Mouse (Mus musculus) cerebellum, adult 11-12 months (tissue): Measurements from ENCODE around the gene Olfr685.

Experiments used
- DNase-seq: peaks from one replicate; pipeline ENCODE4 v3.0.0; 2022

Olfr685 gene

DNA sequence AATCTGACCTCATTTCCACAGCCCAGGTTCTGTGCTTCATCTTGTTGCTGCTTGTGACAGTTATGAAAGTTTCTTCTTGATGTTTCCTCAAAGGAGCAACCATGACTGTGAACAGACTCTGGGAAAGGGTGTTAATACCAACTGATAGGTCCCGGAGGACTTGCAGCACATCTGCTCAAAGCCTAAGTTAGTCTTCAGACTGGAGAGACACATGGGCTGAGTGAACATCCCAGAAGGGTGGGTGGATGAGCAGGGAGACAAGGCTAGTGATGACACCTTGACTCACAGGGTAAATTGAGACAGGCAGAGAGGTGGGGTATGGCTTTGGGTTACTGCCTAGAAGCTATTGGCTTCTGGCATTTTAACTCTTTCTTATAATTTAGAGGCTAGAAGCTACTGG is at the start of gene Olfr685:
TSS of gene Olfr685 (minus strand) at position 101 of the 400 bp plus-strand sequence.
- no peak for DNase-seq

DNA sequence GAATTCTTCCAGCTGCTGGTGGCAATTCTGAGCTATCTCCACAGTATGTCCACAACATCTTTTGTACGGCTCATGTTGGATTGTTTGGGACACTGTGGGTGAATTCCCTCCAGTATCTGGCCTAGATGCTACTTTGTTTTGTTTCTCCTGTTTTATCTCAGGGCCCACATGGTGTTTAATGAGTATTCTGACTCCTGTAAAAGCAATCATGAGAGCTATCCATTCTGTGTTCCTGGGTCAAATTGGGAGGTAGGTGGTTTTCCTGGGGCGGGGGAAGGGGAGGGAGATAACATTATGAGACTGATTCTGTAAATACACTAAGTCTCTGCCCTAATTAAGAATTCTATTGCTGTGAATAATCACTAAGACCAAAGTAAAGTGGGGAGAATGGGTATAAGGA is 43.6 kb upstream of the Olfr685 start:
- no peak for DNase-seq

DNA sequence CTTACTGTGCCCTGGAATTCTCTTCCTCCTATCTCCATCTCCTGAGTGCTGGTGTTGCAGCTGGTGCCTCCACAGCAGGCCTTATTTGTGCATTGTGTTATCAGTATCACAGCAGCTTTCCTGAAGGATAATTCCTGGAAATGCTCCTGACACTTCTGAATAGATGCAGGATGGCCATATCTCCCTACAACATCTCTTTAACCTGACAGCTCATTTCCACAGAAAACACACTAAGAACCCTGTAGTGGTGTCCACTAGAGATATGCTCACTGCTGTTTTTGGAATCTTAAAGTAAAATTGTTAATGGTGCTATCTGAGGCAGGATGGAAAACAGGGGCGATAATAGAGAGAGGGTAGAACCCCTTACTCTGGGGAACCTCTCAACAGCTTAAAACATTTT is 42.3 kb upstream of the Olfr685 start:
- no peak for DNase-seq

DNA sequence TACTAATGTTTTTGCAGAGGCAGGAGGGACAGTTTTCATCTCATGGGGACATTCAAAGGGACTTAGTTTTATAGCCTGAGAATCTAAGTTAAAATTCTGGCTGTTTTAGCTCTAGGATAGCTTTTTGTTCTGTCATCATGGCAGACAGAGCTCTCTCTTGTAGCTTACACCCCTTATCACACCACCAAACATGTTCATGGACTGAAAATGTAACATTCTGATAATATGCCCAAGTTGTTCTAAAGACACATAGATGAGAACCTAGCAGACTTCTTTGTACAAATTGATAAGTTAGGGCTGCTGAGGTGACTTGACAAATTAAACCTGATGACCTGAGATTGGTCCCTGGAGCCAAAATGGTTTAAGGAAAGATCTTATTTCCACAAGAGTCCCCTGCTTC is 40.9 kb upstream of the Olfr685 start:
- DNase-seq: no peak

DNA sequence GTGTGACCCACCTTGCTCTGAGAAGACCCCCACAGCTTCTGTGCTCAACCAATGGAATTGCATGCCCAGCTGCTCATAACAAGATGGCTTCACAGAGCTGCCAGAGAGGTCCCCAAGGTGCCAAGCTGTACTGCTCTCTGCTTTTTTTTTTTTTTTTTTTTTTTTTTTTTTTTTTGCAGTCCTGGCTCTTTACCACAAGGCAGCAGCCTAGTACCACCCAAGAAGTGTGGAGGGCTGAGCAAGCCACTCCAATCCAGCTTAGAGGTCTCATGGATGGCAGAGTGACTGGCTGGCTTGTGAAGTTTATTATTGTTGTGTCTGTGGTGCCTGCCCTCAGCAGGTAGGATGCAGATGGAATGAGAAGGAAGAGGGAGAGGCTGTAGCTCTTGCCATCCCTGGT is 40.3 kb upstream of the Olfr685 start:
- no peak for DNase-seq

- no peak for DNase-seq
These were observed 32.5 kb upstream of the Olfr685 start for GRCm38 (mm10) chr7:105218281-105218680.

DNA sequence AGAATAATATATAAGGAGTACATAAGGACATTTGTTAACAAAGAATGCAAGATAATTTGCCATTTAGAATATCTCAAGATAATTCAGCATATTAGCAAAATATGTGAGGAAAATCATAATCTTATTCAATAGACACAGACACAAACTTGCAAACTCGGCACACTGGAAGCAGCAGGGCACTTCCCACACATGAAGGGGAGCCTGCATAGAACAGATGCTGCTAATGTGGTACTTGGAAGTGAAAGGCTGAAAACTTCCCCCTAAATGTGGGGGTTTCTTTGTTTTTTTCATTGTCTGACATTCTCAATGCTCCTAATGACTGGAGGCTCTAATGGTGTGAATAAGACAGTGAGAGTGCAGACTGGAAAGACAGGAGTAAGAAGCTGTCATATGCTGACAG is 28.9 kb upstream of the Olfr685 start:
- DNase-seq: no peak

- no peak for DNase-seq
These were observed 21.6 kb upstream of the Olfr685 start, which contains the start of gene Olfr686 for GRCm38 (mm10) chr7:105207385-105207784. TSS of gene Olfr686 (minus strand) at chr7:105207485.

DNA sequence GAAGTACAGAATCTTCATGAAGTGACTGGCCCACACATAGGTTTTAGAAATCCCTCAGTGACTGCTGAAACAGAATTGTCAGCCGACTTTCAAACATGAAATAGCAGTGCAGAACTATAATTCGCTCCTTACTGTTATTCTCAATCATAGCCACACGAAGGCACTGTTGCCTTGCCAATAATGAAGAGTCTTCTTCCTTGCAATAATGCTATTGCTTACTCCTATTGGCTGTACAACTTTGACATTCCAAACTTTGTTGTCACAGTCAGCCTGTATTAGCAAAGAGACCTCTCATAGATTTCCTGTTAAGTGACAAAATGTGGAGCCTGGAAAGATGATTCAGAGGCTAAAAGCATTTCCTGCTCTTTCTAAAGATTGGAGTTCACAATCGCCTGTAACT is 15.0 kb downstream of the Olfr685 start:
- DNase-seq: no peak

DNA sequence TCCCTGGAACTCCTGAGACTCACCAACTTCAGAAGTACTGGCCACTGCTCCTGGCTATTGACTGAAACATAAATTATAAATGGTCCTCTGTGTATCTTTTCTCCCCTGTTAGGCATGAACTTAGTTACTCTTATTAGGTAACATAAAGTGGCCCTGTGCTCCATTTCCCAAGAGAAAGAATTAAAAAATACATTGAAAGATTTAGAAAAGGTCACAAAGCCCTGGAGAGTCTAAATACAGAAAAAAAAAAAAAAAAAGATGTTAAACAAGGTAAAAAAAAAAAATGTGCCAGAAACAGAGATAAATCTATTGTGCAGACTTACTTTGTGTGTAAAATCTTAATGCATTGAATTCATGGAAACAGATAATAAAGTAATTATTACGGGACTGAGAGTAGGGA is 22.3 kb downstream of the Olfr685 start, which contains the start of gene Olfr684:
TSS of gene Olfr684 (minus strand) at position 101 of the 400 bp plus-strand sequence.
- no peak for DNase-seq

- DNase-seq: no peak
These were observed 38.9 kb downstream of the Olfr685 start, which contains the start of gene Olfr683 for GRCm38 (mm10) chr7:105146912-105147311. TSS of gene Olfr683 (minus strand) at chr7:105147012.

GRCm38 (mm10) chr7:105141275-105141674 is 44.5 kb downstream of the Olfr685 start:
- no peak for DNase-seq
